In genomic region chr4:152296371-152296770, GRCm38 (mm10) we compare ENCODE assay signal across 1 mouse cellular context.
TF ChIP-seq lines count a peak whose summit lies in the region.

No protein-coding gene starts in this region.

TF ChIP-seq in CH12.LX, 34 proteins besides CTCF, POLR2A, EP300 and RAD21 (continued from another document):
- TF ChIP-seq ZC3H11A (IDR thresholded peaks at IDR 0.05; ENCODE audit: low read depth, low read length): no peak
- no peak for TF ChIP-seq RCOR1 (conservative IDR thresholded peaks at IDR 0.05; ENCODE audit: low read depth, low read length)
- no peak for TF ChIP-seq USF2 (conservative IDR thresholded peaks at IDR 0.05; ENCODE audit: low read depth, low read length)
- no peak for TF ChIP-seq UBTF (IDR thresholded peaks at IDR 0.05; ENCODE audit: low read depth, low read length)
- no peak for TF ChIP-seq MAFK (IDR thresholded peaks at IDR 0.05; ENCODE audit: insufficient replicate concordance, low read length)
- TF ChIP-seq MEF2A (IDR thresholded peaks at IDR 0.05; ENCODE audit: borderline replicate concordance, low read depth, low read length): no peak
